Mouse (Mus musculus) MEL (cell line): ENCODE data around the gene Rpl18. TPM values are rescaled to one million over a fixed set of nuclear protein-coding genes. Genes with fewer than 3 reads are reported as not detected.

Experiments
- DNase-seq: peaks from one replicate; pipeline ENCODE4 v3.0.0; 2011; ENCODE audit warnings: low read depth, low spot score
- H3K27ac ChIP-seq: 2 replicates; pipeline ENCODE4 v1.5.1; 2012; ENCODE audit warnings: low read depth, mild to moderate bottlenecking, control low read depth, low read length, moderate library complexity; ENCODE audit not compliant: control insufficient read depth
- H3K27me3 ChIP-seq, 2 experiments: fragments of 150-350 bp in 1 of 2; sonication (generic) in 1 of 2; 2 replicates each; pipeline ENCODE4 v1.6.1; 2012; ENCODE audit warnings: low read length in 2 of 2, mild to moderate bottlenecking in 2 of 2, improper control_type of control experiment in 1 of 2, moderate library complexity in 1 of 2; ENCODE audit not compliant: insufficient read depth in 2 of 2, control insufficient read depth in 1 of 2
- H3K36me3 ChIP-seq, 2 experiments: 2 replicates each; pipeline ENCODE4 v1.6.1; 2012 to 2014; ENCODE audit warnings: low read length in 2 of 2, improper control_type of control experiment in 1 of 2, inconsistent platforms in 1 of 2, mild to moderate bottlenecking in 1 of 2; ENCODE audit not compliant: insufficient read depth in 2 of 2, control insufficient read depth in 1 of 2
- H3K4me1 ChIP-seq, 2 experiments: fragments of 150-350 bp in 1 of 2; sonication (generic) in 1 of 2; 2 replicates each; pipeline ENCODE4 v1.6.1; 2012; ENCODE audit warnings: low read length in 2 of 2, improper control_type of control experiment in 1 of 2, mild to moderate bottlenecking in 1 of 2; ENCODE audit not compliant: insufficient read depth in 2 of 2, control insufficient read depth in 1 of 2
- H3K4me3 ChIP-seq, 2 experiments: fragments of 150-350 bp in 1 of 2; sonication (generic) in 1 of 2; 2 replicates each; pipeline ENCODE4 v1.5.1; 2012; ENCODE audit warnings: low read depth in 2 of 2, low read length in 2 of 2, mild to moderate bottlenecking in 2 of 2, moderate library complexity in 2 of 2, control low read depth in 1 of 2, improper control_type of control experiment in 1 of 2; ENCODE audit not compliant: control insufficient read depth in 1 of 2, insufficient read depth in 1 of 2
- H3K79me2 ChIP-seq: 2 replicates; pipeline ENCODE4 v1.6.1; 2012; ENCODE audit warnings: mild to moderate bottlenecking, low read length, moderate library complexity; ENCODE audit not compliant: control insufficient read depth, poor library complexity, insufficient read depth
- H3K9ac ChIP-seq: 2 replicates; pipeline ENCODE4 v1.6.1; 2012; ENCODE audit warnings: low read depth, mild to moderate bottlenecking, control low read depth, low read length, moderate library complexity; ENCODE audit not compliant: control insufficient read depth, poor library complexity, severe bottlenecking
- H3K9me3 ChIP-seq: fragments of 150-350 bp; sonication (generic); replicated peaks from 2 replicates; pipeline ENCODE4 v1.6.1; 2012; ENCODE audit warnings: mild to moderate bottlenecking, low read length, improper control_type of control experiment, moderate library complexity; ENCODE audit not compliant: insufficient read depth
- BHLHE40 ChIP-seq: IDR thresholded peaks from 2 replicates; pipeline ENCODE4 v1.6.1; 2012; ENCODE audit warnings: low read depth, mild to moderate bottlenecking, inconsistent platforms, low read length, improper control_type of control experiment, borderline replicate concordance
- CHD1 ChIP-seq: IDR thresholded peaks from 2 replicates; pipeline ENCODE4 v1.6.1; 2012; ENCODE audit warnings: low read depth, mild to moderate bottlenecking, inconsistent platforms, low read length, improper control_type of control experiment
- CHD2 ChIP-seq: IDR thresholded peaks from 2 replicates; pipeline ENCODE4 v1.6.1; 2011; ENCODE audit warnings: low read length, improper control_type of control experiment
- CTCF ChIP-seq, 3 experiments: IDR thresholded peaks in 2 of 3; conservative IDR thresholded peaks in 1 of 3; 2 replicates each; pipeline ENCODE4 v1.5.1; 2011 to 2012; ENCODE audit warnings: low read length in 3 of 3, low read depth in 2 of 3, mild to moderate bottlenecking in 2 of 3, improper control_type of control experiment in 1 of 3, inconsistent platforms in 1 of 3, mixed read lengths in 1 of 3, moderate library complexity in 1 of 3; ENCODE audit not compliant: control insufficient read depth in 1 of 3, insufficient read depth in 1 of 3, poor library complexity in 1 of 3, severe bottlenecking in 1 of 3
- E2F4 ChIP-seq: IDR thresholded peaks from 2 replicates; pipeline ENCODE4 v1.6.1; 2011; ENCODE audit warnings: low read depth, low read length, improper control_type of control experiment, borderline replicate concordance
- ELF1 ChIP-seq: IDR thresholded peaks from 2 replicates; pipeline ENCODE4 v1.6.1; 2014; ENCODE audit warnings: low read depth, mild to moderate bottlenecking, inconsistent platforms, low read length, improper control_type of control experiment, moderate library complexity
- GABPA ChIP-seq: IDR thresholded peaks from 2 replicates; pipeline ENCODE4 v1.6.1; 2012; ENCODE audit warnings: low read depth, mild to moderate bottlenecking, inconsistent platforms, low read length, improper control_type of control experiment, moderate library complexity
- HCFC1 ChIP-seq: IDR thresholded peaks from 2 replicates; pipeline ENCODE4 v1.6.1; 2012; ENCODE audit warnings: low read depth, mild to moderate bottlenecking, inconsistent platforms, low read length, improper control_type of control experiment, moderate library complexity
- JUND ChIP-seq: IDR thresholded peaks from 2 replicates; pipeline ENCODE4 v1.6.1; 2011; ENCODE audit warnings: low read depth, mild to moderate bottlenecking, improper control_type of control experiment, low read length
- MAFK ChIP-seq: IDR thresholded peaks from 2 replicates; pipeline ENCODE4 v1.6.1; 2011; ENCODE audit warnings: low read depth, mild to moderate bottlenecking, low read length, improper control_type of control experiment, borderline replicate concordance
- MAX ChIP-seq: IDR thresholded peaks from 2 replicates; pipeline ENCODE4 v1.6.1; 2011; ENCODE audit warnings: low read length, improper control_type of control experiment
- MAZ ChIP-seq: IDR thresholded peaks from 2 replicates; pipeline ENCODE4 v1.6.1; 2012; ENCODE audit warnings: low read depth, mild to moderate bottlenecking, inconsistent platforms, low read length, improper control_type of control experiment
- MEF2A ChIP-seq: IDR thresholded peaks from 2 replicates; pipeline ENCODE4 v1.6.1; 2014; ENCODE audit warnings: low read depth, mild to moderate bottlenecking, inconsistent platforms, low read length, improper control_type of control experiment; ENCODE audit not compliant: poor library complexity, insufficient replicate concordance, severe bottlenecking; ENCODE audit errors: extremely low read depth
- MXI1 ChIP-seq: IDR thresholded peaks from 2 replicates; pipeline ENCODE4 v1.6.1; 2011; ENCODE audit warnings: mild to moderate bottlenecking, low read depth, low read length, improper control_type of control experiment
- MYC ChIP-seq: IDR thresholded peaks from 2 replicates; pipeline ENCODE4 v1.6.1; 2011; ENCODE audit warnings: low read depth, mild to moderate bottlenecking, low read length, improper control_type of control experiment, moderate library complexity
- NELFE ChIP-seq: IDR thresholded peaks from 2 replicates; pipeline ENCODE4 v1.6.1; 2011; ENCODE audit warnings: low read depth, low read length, improper control_type of control experiment
- NRF1 ChIP-seq: IDR thresholded peaks from 2 replicates; pipeline ENCODE4 v1.6.1; 2014; ENCODE audit warnings: low read depth, mild to moderate bottlenecking, inconsistent platforms, low read length, improper control_type of control experiment, moderate library complexity; ENCODE audit not compliant: poor library complexity, insufficient read depth, severe bottlenecking
- POLR2A ChIP-seq, 2 experiments: IDR thresholded peaks; 2 replicates each; pipeline ENCODE4 v1.6.1; 2011 to 2012; ENCODE audit warnings: low read length in 2 of 2, mild to moderate bottlenecking in 2 of 2, control low read depth in 1 of 2, improper control_type of control experiment in 1 of 2, low read depth in 1 of 2, moderate library complexity in 1 of 2; ENCODE audit not compliant: control insufficient read depth in 1 of 2, insufficient read depth in 1 of 2, poor library complexity in 1 of 2
- POLR2AphosphoS2 ChIP-seq: IDR thresholded peaks from 2 replicates; pipeline ENCODE4 v1.6.1; 2011; ENCODE audit warnings: low read length, improper control_type of control experiment
- POLR2AphosphoS5 ChIP-seq: IDR thresholded peaks from 2 replicates; pipeline ENCODE4 v1.6.1; 2012; ENCODE audit warnings: low read depth, borderline replicate concordance, mild to moderate bottlenecking, inconsistent platforms, low read length, moderate library complexity, mixed read lengths
- RAD21 ChIP-seq: IDR thresholded peaks from 2 replicates; pipeline ENCODE4 v1.6.1; 2011; ENCODE audit warnings: mild to moderate bottlenecking, low read depth, low read length, improper control_type of control experiment
- RCOR1 ChIP-seq: IDR thresholded peaks from 2 replicates; pipeline ENCODE4 v1.6.1; 2012; ENCODE audit warnings: low read depth, mild to moderate bottlenecking, inconsistent platforms, low read length, improper control_type of control experiment
- SIN3A ChIP-seq: IDR thresholded peaks from 2 replicates; pipeline ENCODE4 v1.6.1; 2012; ENCODE audit warnings: low read length, improper control_type of control experiment, inconsistent platforms
- SMC3 ChIP-seq: IDR thresholded peaks from 2 replicates; pipeline ENCODE4 v1.6.1; 2011; ENCODE audit warnings: low read depth, low read length, improper control_type of control experiment
- TBP ChIP-seq: IDR thresholded peaks from 2 replicates; pipeline ENCODE4 v1.8.0; 2011; ENCODE audit warnings: low read depth, low read length, improper control_type of control experiment
- TCF12 ChIP-seq: IDR thresholded peaks from 2 replicates; pipeline ENCODE4 v1.6.1; 2014; ENCODE audit warnings: low read depth, mild to moderate bottlenecking, inconsistent platforms, low read length, improper control_type of control experiment, moderate library complexity
- USF2 ChIP-seq, 2 experiments: IDR thresholded peaks; 2 replicates each; pipeline ENCODE4 v1.6.1; 2011 to 2012; ENCODE audit warnings: improper control_type of control experiment in 2 of 2, low read length in 2 of 2, borderline replicate concordance in 1 of 2, inconsistent platforms in 1 of 2, low read depth in 1 of 2, mild to moderate bottlenecking in 1 of 2; ENCODE audit not compliant: insufficient read depth in 1 of 2
- ZC3H11A ChIP-seq: IDR thresholded peaks from 2 replicates; pipeline ENCODE4 v1.6.1; 2012; ENCODE audit warnings: low read depth, mild to moderate bottlenecking, inconsistent platforms, low read length, improper control_type of control experiment
- ZMIZ1 ChIP-seq: IDR thresholded peaks from 2 replicates; pipeline ENCODE4 v1.6.1; 2012; ENCODE audit warnings: low read depth, mild to moderate bottlenecking, inconsistent platforms, low read length, improper control_type of control experiment, moderate library complexity
- polyA plus RNA-seq, 2 experiments: library from polyadenylated mRNA; stranded (reverse) in 1 of 2; unstranded in 1 of 2; fragments of >175 nt in 1 of 2; fragments of >200 nt in 1 of 2; gene quantifications; 2 replicates each; pipeline versions ENCODE4 v1.2.1 to v1.2.4; 2012; ENCODE audit warnings: low replicate concordance in 2 of 2, low read depth in 1 of 2; ENCODE audit not compliant: insufficient read length in 2 of 2, insufficient read depth in 1 of 2, missing spikeins in 1 of 2
- total RNA-seq: library from RNA; depleted of rRNA; stranded (reverse); fragments of 300-350 nt; gene quantifications from 2 replicates; pipeline ENCODE4 v1.2.3, GENCODE M21; 2012

Rpl18 gene
- total and polyA plus RNA-seq, 3 experiments: 3,544 to 3,724 TPM; not detected in 1

GRCm38 (mm10) chr7:45689099-45689498 lies 26.2 kb upstream of the Rpl18 start:
- Histone ChIP-seq H3K9me3 (no peaks in the 10 kb centered on the region), H3K4me3 (no peak overlapping the region), H3K36me3 (no peaks in the 10 kb centered on the region), H3K27me3 (peaks cover 1 to 7% of the 10 kb centered on the region in 2 experiments; a peak in 2 of 4 replicates), H3K27ac (no peak overlapping the region), H3K79me2 (no peaks in the 10 kb centered on the region), H3K9ac (no peak overlapping the region), H3K4me1 (no peaks in the 10 kb centered on the region; a peak in 1 of 4 replicates)
- DNase-seq: no peak
- no peak for TF ChIP-seq NRF1
- no peak for TF ChIP-seq MXI1
- TF ChIP-seq TCF12: no peak
- no peak for TF ChIP-seq NELFE
- no peak for TF ChIP-seq JUND
- no peak for TF ChIP-seq ZC3H11A
- TF ChIP-seq CHD2: no peak
- TF ChIP-seq MAX: no peak
- TF ChIP-seq MAFK: no peak
- TF ChIP-seq ELF1: no peak
- no peak for TF ChIP-seq POLR2A (IDR thresholded peaks at IDR 0.05; ENCODE audit: control insufficient read depth in 1 of 2, insufficient read depth in 1 of 2, low read depth in 1 of 2, low read length in 2 of 2, poor library complexity in 1 of 2)
- TF ChIP-seq TBP: no peak
- TF ChIP-seq POLR2AphosphoS2: no peak
- no peak for TF ChIP-seq CHD1
- TF ChIP-seq RAD21: no peak
- no peak for TF ChIP-seq GABPA
- no peak for TF ChIP-seq MAZ
- TF ChIP-seq E2F4: no peak
- TF ChIP-seq ZMIZ1: no peak
- TF ChIP-seq CTCF (IDR thresholded peaks at IDR 0.05 in 2 of 3, conservative IDR thresholded peaks at IDR 0.05 in 1 of 3; ENCODE audit: control insufficient read depth in 1 of 3, insufficient read depth in 1 of 3, low read depth in 2 of 3, low read length in 3 of 3, poor library complexity in 1 of 3, severe bottlenecking in 1 of 3): no peak

- TF ChIP-seq RCOR1 (no peak), MEF2A (no peak), TBP (no peak), CHD2 (no peak), MAX (no peak), CHD1 (no peak), POLR2A (IDR thresholded peaks at IDR 0.05; ENCODE audit: control insufficient read depth in 1 of 2, insufficient read depth in 1 of 2, low read depth in 1 of 2, low read length in 2 of 2, poor library complexity in 1 of 2) (no peak), E2F4 (no peak), MYC (no peak), POLR2AphosphoS5 (no peak), SIN3A (no peak), MAFK (no peak), SMC3 (no peak), USF2 (IDR thresholded peaks at IDR 0.05; ENCODE audit: borderline replicate concordance in 1 of 2, insufficient read depth in 1 of 2, low read depth in 1 of 2, low read length in 2 of 2) (no peak), MXI1 (no peak), JUND (no peak), BHLHE40 (no peak), HCFC1 (no peak), ZMIZ1 (no peak), POLR2AphosphoS2 (no peak)
- no peak for DNase-seq
- Histone ChIP-seq H3K4me3 (no peak overlapping the region), H3K79me2 (no peaks in the 10 kb centered on the region), H3K4me1 (no peaks in the 10 kb centered on the region; a peak in 1 of 4 replicates), H3K9ac (no peak overlapping the region), H3K9me3 (no peaks in the 10 kb centered on the region), H3K27ac (no peak overlapping the region), H3K36me3 (no peaks in the 10 kb centered on the region), H3K27me3 (peaks cover 1 to 7% of the 10 kb centered on the region in 2 experiments; a peak in 2 of 4 replicates)
Observed at GRCm38 (mm10) chr7:45689800-45690199, 25.5 kb upstream of the Rpl18 start.
